Mouse (Mus musculus) stomach, postnatal 0 days (tissue): ENCODE measurements around the gene Nr0b2. TPM values are rescaled to one million over a fixed set of nuclear protein-coding genes. Genes with fewer than 3 reads are reported as not detected.
A peak's percentile ranks its signal among the peaks of the same experiment; 100 is the strongest.

Source experiments
- ATAC-seq: fragments of 200-750 bp; cut with Nextera tagmentation; 2 replicates; pipeline ENCODE4 v1.8.0; 2017; ENCODE audit not compliant: low FRiP score, low TSS enrichment
- DNase-seq: peaks from one replicate; pipeline ENCODE4 v3.0.0-alpha.2; 2016; ENCODE audit warnings: low spot score
- H3K27ac ChIP-seq: fragments of 300-500 bp; sonication (generic); replicated peaks from 2 replicates; pipeline ENCODE4 v1.5.1; 2014; ENCODE audit warnings: mild to moderate bottlenecking, control low read depth
- H3K27me3 ChIP-seq: fragments of 300-500 bp; sonication (generic); 2 replicates; pipeline ENCODE4 v1.6.1; 2014; ENCODE audit warnings: low read length; ENCODE audit not compliant: control insufficient read depth, insufficient read depth
- H3K36me3 ChIP-seq: fragments of 300-500 bp; sonication (generic); 2 replicates; pipeline ENCODE4 v1.6.1; 2014; ENCODE audit warnings: low read length, mixed read lengths; ENCODE audit not compliant: control insufficient read depth, insufficient read depth
- H3K4me1 ChIP-seq: fragments of 300-500 bp; sonication (generic); replicated peaks from 2 replicates; pipeline ENCODE4 v1.6.1; 2014; ENCODE audit warnings: antibody characterized with exemption; ENCODE audit not compliant: control insufficient read depth, insufficient read depth
- H3K4me2 ChIP-seq: fragments of 300-500 bp; sonication (generic); replicated peaks from 2 replicates; pipeline ENCODE4 v1.6.1; 2014; ENCODE audit warnings: low read depth, mild to moderate bottlenecking, control low read depth, moderate library complexity
- H3K4me3 ChIP-seq: fragments of 300-500 bp; sonication (generic); 2 replicates; pipeline ENCODE4 v1.5.1; 2014; ENCODE audit warnings: low read depth, low read length, control low read depth
- H3K9ac ChIP-seq: fragments of 300-500 bp; sonication (generic); 2 replicates; pipeline ENCODE4 v1.6.1; 2014; ENCODE audit warnings: mild to moderate bottlenecking, low read length, control low read depth, mixed read lengths
- H3K9me3 ChIP-seq: fragments of 300-500 bp; sonication (generic); 2 replicates; pipeline ENCODE4 v1.6.1; 2016; ENCODE audit warnings: low read length; ENCODE audit not compliant: control insufficient read depth
- CTCF ChIP-seq: IDR thresholded peaks from 2 replicates; pipeline ENCODE4 v1.5.1; 2016; ENCODE audit warnings: antibody characterized with exemption, low read depth, mild to moderate bottlenecking, moderate library complexity
- EP300 ChIP-seq: optimal IDR thresholded peaks from 2 replicates; pipeline ENCODE3; 2016; ENCODE audit warnings: antibody characterized with exemption
- WGBS: fragments of 180-500 bp; shearing (Covaris S2); extraction: QIAGEN DNeasy Blood & Tissue Kit; methylation state at CpG from one replicate; pipeline ENCODE4 v1.1.7; 2014; 5-methylcytosine and 5-hydroxymethylcytosine counted together
- polyA plus RNA-seq: library from polyadenylated mRNA; unstranded; fragments of >200 nt; fragmentation: Nextera tagmentation; extraction: Ambion mirVana; gene quantifications from 2 replicates; pipeline ENCODE4 v1.2.1, GENCODE M21; 2015

Nr0b2 gene
- polyA plus RNA-seq, 1 experiment from 2014 or later: 4.7 TPM

GRCm38 (mm10) chr4:133584059-133584951 is 31.1 kb downstream of the Nr0b2 start, which contains the start of gene Gpn2:
Gene Gpn2, plus strand, starts transcription at chr4:133584362.
- peak within 1 kb of the TSS; percentile 86 for H3K27ac ChIP-seq
- peak within 1 kb of the TSS; percentile 100 for H3K4me2 ChIP-seq
- DNase-seq (peak; percentile 90), ATAC-seq (peak; percentile 87)
- no peaks in the 10 kb centered on the region for H3K4me1 ChIP-seq
- peak within 1 kb of the TSS; percentile 93 for H3K4me3 ChIP-seq
- no peak for TF ChIP-seq CTCF
- TF ChIP-seq EP300: no peak
- no peaks in the 10 kb centered on the region for H3K27me3 ChIP-seq
- H3K9ac ChIP-seq: peak within 1 kb of the TSS; percentile 86
- peaks cover 13% of the 10 kb centered on the region; the same call in 1 of the 2 replicates for H3K36me3 ChIP-seq
- H3K9me3 ChIP-seq: no peaks in the 10 kb centered on the region
- 1% methylated on average over 65 of the region's 65 CpGs for WGBS

- no peaks in the 10 kb centered on the region for H3K27me3 ChIP-seq
- TF ChIP-seq EP300 (no peak), CTCF (peak; percentile 95)
- no peak overlapping the region for H3K9ac ChIP-seq
- peaks cover 2% of the 10 kb centered on the region; the same call in 1 of the 2 replicates for H3K36me3 ChIP-seq
- no peaks in the 10 kb centered on the region for H3K4me1 ChIP-seq
- WGBS: 25% methylated on average over 7 of the region's 7 CpGs
- DNase-seq (peak; percentile 83), ATAC-seq (peak; percentile 33; the same call in 1 of the 2 replicates)
- H3K4me3 ChIP-seq: no peak overlapping the region
- H3K9me3 ChIP-seq: no peaks in the 10 kb centered on the region
- H3K27ac ChIP-seq: no peak overlapping the region
- no peak overlapping the region for H3K4me2 ChIP-seq
These were observed 39.4 kb downstream of the Nr0b2 start for GRCm38 (mm10) chr4:133592570-133592969.

- Histone ChIP-seq H3K27ac (no peak overlapping the region), H3K4me1 (no peaks in the 10 kb centered on the region), H3K4me3 (no peak overlapping the region), H3K9ac (no peak overlapping the region), H3K9me3 (no peaks in the 10 kb centered on the region), H3K27me3 (no peaks in the 10 kb centered on the region), H3K36me3 (no peaks in the 10 kb centered on the region), H3K4me2 (no peak overlapping the region)
- no peak for ATAC-seq
- no peak for TF ChIP-seq EP300
- no peak for TF ChIP-seq CTCF
- WGBS: 49% methylated on average over 7 of the region's 7 CpGs
- no peak for DNase-seq
These were observed 42.4 kb downstream of the Nr0b2 start for GRCm38 (mm10) chr4:133595538-133595937.

- WGBS: 70% methylated on average over 6 of the region's 6 CpGs
- Histone ChIP-seq H3K9me3 (no peaks in the 10 kb centered on the region), H3K4me3 (no peak overlapping the region), H3K27me3 (no peaks in the 10 kb centered on the region), H3K9ac (no peak overlapping the region), H3K4me1 (no peaks in the 10 kb centered on the region), H3K4me2 (no peak overlapping the region), H3K36me3 (no peaks in the 10 kb centered on the region), H3K27ac (no peak overlapping the region)
- ATAC-seq: no peak
- DNase-seq: no peak
- TF ChIP-seq EP300 (no peak), CTCF (no peak)
These were observed 42.9 kb downstream of the Nr0b2 start for GRCm38 (mm10) chr4:133596084-133596483.

- ATAC-seq (peak; percentile 71), DNase-seq (peak; percentile 74)
- peak overlapping the region; percentile 68 for H3K4me2 ChIP-seq
- H3K4me1 ChIP-seq: no peaks in the 10 kb centered on the region
- no peak for TF ChIP-seq CTCF
- TF ChIP-seq EP300: peak; percentile 70
- H3K27ac ChIP-seq: peak overlapping the region; percentile 94
- H3K9me3 ChIP-seq: no peaks in the 10 kb centered on the region
- H3K36me3 ChIP-seq: no peaks in the 10 kb centered on the region
- H3K4me3 ChIP-seq: 0 out of 2 replicates have a peak overlapping the region, but pooled peaks have one; percentile 6
- 25% methylated on average over 4 of the region's 4 CpGs for WGBS
- H3K9ac ChIP-seq: no peak overlapping the region
- no peaks in the 10 kb centered on the region for H3K27me3 ChIP-seq
These were observed 45.4 kb downstream of the Nr0b2 start for GRCm38 (mm10) chr4:133598616-133599015.

GRCm38 (mm10) chr4:133599116-133599515 is 45.9 kb downstream of the Nr0b2 start:
- H3K27ac ChIP-seq: peak overlapping the region; percentile 94
- H3K4me1 ChIP-seq: no peaks in the 10 kb centered on the region
- H3K9me3 ChIP-seq: no peaks in the 10 kb centered on the region
- peak overlapping the region; percentile 53 for H3K4me3 ChIP-seq
- DNase-seq (peak; percentile 38), ATAC-seq (no peak)
- H3K4me2 ChIP-seq: peak overlapping the region; percentile 68
- 12% methylated on average over 7 of the region's 7 CpGs for WGBS
- H3K9ac ChIP-seq: peak overlapping the region; percentile 57
- TF ChIP-seq EP300: no peak
- TF ChIP-seq CTCF: no peak
- no peaks in the 10 kb centered on the region for H3K27me3 ChIP-seq
- H3K36me3 ChIP-seq: peaks cover 4% of the 10 kb centered on the region; the same call in 1 of the 2 replicates
